Mouse (Mus musculus) heart, postnatal 0 days (tissue): ENCODE measurements around the gene Cdk14.

Experiments
- CTCF ChIP-seq: IDR thresholded peaks from 2 replicates; pipeline ENCODE4 v1.5.1; 2016; ENCODE audit warnings: antibody characterized with exemption, control low read depth, low read depth
- EP300 ChIP-seq: IDR thresholded peaks from 2 replicates; pipeline ENCODE4 v1.6.1; 2016; ENCODE audit warnings: antibody characterized with exemption, low read depth

GRCm38 (mm10) chr5:5164326-5164725 is 255.8 kb downstream of the Cdk14 start:
- TF ChIP-seq CTCF: no peak
- no peak for TF ChIP-seq EP300
